In the genomic region with DNA sequence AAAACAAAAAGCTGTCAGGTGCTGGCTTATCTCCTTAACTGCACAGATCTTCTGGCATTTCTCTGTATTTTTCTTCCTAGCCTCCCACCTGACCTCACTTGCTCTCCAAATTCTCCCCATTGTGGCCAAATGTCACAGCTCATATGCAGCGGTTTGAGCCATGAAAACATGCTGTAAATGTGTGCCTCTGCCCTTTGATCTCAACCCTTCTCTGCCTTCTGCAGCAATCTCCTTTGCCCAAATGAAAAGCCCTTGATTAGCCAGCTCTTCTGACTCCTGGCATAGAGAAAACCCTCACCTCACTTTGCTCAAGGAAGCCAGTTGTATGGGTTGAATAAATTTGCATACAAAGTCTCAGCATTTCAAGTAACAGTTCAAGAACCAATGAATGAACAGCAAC, we compare ENCODE assay signal across 10 mouse cellular contexts.
"Had no signal": no experiment of that assay in that cellular context is flagged by ENCODE, and none has a peak within 500 bp of the region (broad histone marks: within the 10 kb centered on the region; RNA-seq: fewer than 3 reads in every experiment).

No protein-coding gene starts in this region.

- H3K36me3 ChIP-seq: liver, embryonic 13.5 days; midbrain, embryonic 13.5 days had no signal

- H3K4me1 ChIP-seq: liver, embryonic 13.5 days had no signal

- H3K9ac ChIP-seq: liver, embryonic 13.5 days; midbrain, embryonic 13.5 days had no signal

- ATAC-seq: intestine, postnatal 0 days; midbrain, embryonic 13.5 days had no signal

- DNase-seq: layer of hippocampus, postnatal 36 days; liver, embryonic 13.5 days; lung, adult 2 months; lung, postnatal 14 days; lung, postnatal 4 days; thymus, adult 18-20 months; thymus, postnatal 36 days had no signal

- H3K9me3 ChIP-seq: liver, embryonic 13.5 days; midbrain, embryonic 13.5 days had no signal

- H3K27ac ChIP-seq: left cerebral cortex, adult 2 months; liver, embryonic 13.5 days; midbrain, embryonic 13.5 days had no signal

- H3K27me3 ChIP-seq: liver, embryonic 13.5 days; midbrain, embryonic 13.5 days had no signal

- H3K4me2 ChIP-seq: liver, embryonic 13.5 days; midbrain, embryonic 13.5 days had no signal

- H3K4me3 ChIP-seq: left cerebral cortex, adult 2 months; liver, embryonic 13.5 days; midbrain, embryonic 13.5 days had no signal
